Mouse (Mus musculus) c-Kit-positive CD71-positive TER-119-positive erythroid progenitor cells, embryonic 14.5 days (primary cell): ENCODE results near the gene Samd4b.

ENCODE experiments used
- DNase-seq: peaks from one replicate; pipeline ENCODE4 v3.0.0-alpha.2; 2013; ENCODE audit warnings: low spot score

Samd4b gene

GRCm38 (mm10) chr7:28377190-28378065 is 220.5 kb downstream of the Samd4b start:
- DNase-seq, result no peak

- DNase-seq, result no peak
Measured at GRCm38 (mm10) chr7:28376011-28376771, 221.8 kb downstream of the Samd4b start.

- DNase-seq, result peak; percentile 86
Measured at GRCm38 (mm10) chr7:28375176-28375921, 222.6 kb downstream of the Samd4b start.

GRCm38 (mm10) chr7:28374647-28375046 is 223.3 kb downstream of the Samd4b start:
- no peak for DNase-seq

DNA sequence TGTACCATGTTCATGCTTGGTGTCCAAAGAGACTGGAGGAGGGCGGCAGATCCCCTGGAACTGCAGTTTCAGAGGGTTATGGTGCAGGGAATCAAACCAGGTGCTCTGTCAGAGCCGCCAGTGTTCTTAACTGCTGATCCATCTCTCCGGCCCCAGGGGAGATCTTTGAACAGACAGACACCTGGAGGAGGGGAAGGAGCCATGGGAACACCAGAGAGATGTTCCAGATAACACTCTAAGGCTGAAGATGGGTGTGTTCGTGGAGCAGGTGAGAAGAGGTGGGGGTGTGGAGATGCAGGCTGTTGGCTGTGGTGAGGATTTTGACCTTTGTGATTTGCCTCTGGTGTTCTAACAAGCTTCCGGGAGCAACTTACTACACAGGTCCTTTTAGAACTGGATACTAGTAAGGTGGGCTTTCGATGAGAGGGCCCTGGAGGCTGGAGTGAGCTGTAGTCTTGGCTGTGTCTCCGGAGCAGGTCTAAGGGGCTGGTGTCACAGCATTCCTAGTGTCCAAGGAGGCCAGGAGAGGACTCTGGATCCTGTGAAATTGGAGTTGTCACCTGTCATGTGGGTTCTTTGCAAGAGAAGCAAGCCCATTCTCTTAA is 224.0 kb downstream of the Samd4b start:
- no peak for DNase-seq

- peak; percentile 86 for DNase-seq
Measured at GRCm38 (mm10) chr7:28373131-28373581, 224.8 kb downstream of the Samd4b start.

DNA sequence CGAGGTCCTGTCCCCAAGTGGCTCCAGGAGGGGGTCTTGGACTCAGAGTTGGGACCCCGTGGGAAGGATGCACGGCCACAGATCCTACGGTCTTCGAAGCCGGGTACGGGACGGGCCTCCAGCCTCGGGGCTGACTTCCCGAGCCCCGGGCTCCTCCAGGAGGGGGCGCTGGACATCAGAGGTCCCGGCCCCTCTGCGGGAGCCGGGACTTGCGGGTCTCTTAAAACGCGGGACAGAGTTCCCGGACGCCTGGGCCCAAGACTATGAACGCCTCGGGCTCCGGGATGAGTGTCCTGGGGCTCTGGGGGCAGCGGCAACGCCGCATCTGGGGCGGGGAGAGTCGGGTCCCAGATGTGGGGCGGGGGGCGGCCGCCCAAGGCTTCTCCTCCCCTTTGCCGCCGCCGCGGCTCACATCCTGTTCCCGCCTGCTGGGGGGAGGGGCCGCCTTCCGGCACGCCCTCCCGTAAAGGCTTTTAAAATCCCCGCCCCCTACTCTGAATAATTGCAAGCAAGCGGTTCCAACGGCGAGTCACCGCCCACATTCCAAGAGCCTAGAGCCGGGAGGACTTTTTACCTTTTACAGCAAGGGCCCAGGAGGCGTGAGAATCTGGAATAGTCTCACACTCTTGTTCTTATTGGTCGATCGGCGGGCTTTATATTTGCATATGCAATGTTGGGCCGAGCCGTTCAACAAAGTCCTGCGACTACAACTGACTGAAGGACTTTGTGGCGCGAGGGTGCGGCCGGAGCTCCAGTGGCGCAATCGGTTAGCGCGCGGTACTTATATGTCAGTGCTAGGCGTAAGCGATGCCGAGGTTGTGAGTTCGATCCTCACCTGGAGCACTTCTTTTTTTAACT is 225.5 kb downstream of the Samd4b start, which contains the start of gene Plekhg2:
Gene Plekhg2 (minus strand): TSS at position 349 of the 858 bp plus-strand sequence.
- peak; percentile 97 for DNase-seq

GRCm38 (mm10) chr7:28371514-28371989 is 226.4 kb downstream of the Samd4b start:
- no peak for DNase-seq

DNA sequence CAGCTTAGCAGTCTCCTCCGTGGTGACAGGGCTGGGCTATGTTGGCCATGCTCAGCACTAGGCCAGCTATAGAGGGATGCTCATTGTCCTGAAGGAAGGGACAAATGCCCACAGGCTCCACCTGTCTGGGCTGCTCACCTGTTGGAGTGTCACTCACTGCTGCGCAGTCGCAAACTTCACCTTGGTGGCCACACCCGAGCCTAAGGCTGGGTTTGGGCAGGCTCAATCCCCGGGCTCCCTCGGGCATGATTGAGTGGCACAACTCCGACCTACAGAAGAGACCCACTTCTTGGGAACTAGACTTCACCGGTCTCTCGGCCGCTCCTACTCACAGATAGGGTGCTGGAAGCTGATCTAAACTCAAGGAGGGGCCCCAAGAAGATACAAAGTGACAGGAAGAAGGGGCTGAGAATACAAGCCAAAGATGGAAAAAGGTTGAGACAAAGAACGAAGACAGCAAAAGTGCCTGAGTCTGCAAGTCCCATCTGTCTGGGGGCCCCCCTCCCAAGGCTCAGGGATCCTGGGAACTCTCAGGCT is 226.9 kb downstream of the Samd4b start:
- DNase-seq, result no peak

DNA sequence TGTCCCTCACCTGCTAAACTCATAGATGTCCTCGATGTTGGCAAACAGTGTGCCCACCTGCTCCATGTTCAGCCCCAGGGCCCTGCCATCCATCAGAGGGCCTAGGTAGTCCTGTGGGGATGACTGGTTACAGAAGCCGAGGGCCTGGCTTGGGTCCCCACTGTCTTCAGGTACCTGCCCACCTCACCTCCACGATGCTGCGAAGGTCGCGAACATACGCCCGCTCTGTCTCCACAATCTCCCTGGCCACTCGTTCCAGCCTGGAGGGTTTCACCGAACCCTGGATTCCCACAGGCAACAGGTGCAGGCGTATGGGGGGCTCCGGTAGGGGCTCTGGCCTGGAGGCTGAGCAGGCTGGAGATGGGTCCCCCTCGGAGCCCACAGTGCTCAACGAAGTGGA is 227.9 kb downstream of the Samd4b start:
- no peak for DNase-seq

DNA sequence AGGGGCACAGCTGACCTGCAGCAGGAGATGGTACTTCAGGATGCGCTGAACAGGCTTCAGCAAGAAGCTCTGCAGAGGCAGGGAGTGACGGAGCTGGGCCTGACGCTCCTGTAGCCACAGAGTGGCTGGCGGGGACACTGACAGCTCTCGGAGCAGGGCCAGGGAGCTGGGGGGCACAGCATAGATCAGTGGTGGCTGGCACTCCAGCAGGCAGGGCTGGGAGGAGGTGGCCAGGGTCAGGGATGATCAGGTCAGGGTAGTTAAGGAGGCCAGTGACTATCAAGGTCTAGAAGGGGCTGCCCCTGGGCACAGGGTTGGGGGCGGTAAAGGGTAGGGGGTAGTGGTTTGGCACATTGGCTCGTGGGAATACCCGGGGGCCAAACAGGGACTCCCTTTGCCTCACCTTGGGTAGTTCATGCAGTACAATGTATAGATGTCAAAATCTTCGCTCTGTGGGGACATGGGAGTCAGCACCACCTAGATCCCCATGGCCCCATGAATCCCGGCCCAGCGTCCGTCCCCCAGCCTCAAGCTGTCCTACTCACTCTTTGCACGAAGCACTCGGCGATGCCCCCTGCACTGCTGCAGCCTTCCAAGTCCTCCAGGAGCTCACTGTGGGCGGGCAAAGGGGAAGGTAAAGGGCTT is 229.5 kb downstream of the Samd4b start:
- DNase-seq, result no peak

GRCm38 (mm10) chr7:28367663-28368275 is 230.2 kb downstream of the Samd4b start:
- no peak for DNase-seq

- DNase-seq, result no peak
Measured at GRCm38 (mm10) chr7:28362441-28363060, 235.4 kb downstream of the Samd4b start.

DNA sequence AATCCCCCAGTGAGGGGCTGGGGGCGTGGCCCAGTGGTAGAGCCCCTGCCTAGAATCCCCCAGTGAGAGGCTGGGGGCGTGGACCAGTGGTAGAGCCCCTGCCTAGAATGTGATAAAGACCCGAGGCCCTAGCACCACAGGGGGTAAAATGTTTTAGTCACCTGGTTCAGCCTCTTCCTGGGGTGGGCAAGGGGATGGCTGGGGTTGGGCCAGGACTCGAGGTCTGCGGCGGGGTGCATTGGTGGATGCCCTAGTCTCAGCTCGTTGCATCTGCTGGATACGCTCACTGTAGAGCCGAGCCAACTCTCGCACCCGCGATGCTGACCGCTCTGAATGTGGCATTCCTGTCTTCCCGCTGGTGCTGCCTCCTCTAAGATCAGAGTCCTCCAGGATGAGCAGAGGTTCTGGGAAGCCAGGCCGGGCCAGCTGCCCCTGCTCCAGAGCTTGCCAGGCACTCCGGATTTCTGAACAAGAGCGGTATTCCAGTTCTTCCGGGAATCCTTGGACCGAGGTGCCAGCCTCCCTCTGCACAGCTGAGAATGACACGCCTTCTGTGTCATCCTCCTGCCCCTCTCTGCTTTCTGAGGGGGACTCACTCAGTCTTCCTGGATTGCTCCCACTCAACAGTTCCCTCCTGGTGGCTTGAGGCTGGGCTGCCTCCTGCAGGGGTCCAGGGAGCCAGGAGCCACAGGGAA is 236.2 kb downstream of the Samd4b start:
- DNase-seq, result no peak

GRCm38 (mm10) chr7:28360291-28360690 is 237.7 kb downstream of the Samd4b start:
- DNase-seq, result no peak

- no peak for DNase-seq
Measured at GRCm38 (mm10) chr7:28359854-28360253, 238.1 kb downstream of the Samd4b start.

- no peak for DNase-seq
Measured at GRCm38 (mm10) chr7:28358431-28358830, 239.5 kb downstream of the Samd4b start.

- DNase-seq, result no peak
Measured at GRCm38 (mm10) chr7:28357984-28358383, 240.0 kb downstream of the Samd4b start.
